Mouse (Mus musculus) limb, embryonic 14.5 days (tissue): ENCODE data around the gene Dnaic1. TPM values are rescaled to one million over a fixed set of nuclear protein-coding genes. Genes with fewer than 3 reads are reported as not detected.
A peak's percentile ranks its signal among the peaks of the same experiment; 100 is the strongest.

Experiments used
- ATAC-seq: fragments of 200-750 bp; cut with Nextera tagmentation; 2 replicates; pipeline ENCODE4 v1.8.0; 2017; ENCODE audit warnings: low read depth, moderate number of reproducible peaks, moderate TSS enrichment; ENCODE audit not compliant: low FRiP score
- DNase-seq: peaks from one replicate; pipeline ENCODE4 v3.0.0-alpha.2; 2015; ENCODE audit warnings: low spot score
- H3K27ac ChIP-seq: fragments of 300-500 bp; sonication (generic); replicated peaks from 2 replicates; pipeline ENCODE4 v1.5.1; 2014; ENCODE audit warnings: low read depth, mild to moderate bottlenecking, low read length, moderate library complexity, mixed read lengths
- H3K27me3 ChIP-seq: fragments of 300-500 bp; sonication (generic); 2 replicates; pipeline ENCODE4 v1.6.1; 2014; ENCODE audit warnings: low read length, mixed read lengths; ENCODE audit not compliant: control insufficient read depth, insufficient read depth
- H3K36me3 ChIP-seq: fragments of 300-500 bp; sonication (generic); 2 replicates; pipeline ENCODE4 v1.6.1; 2014; ENCODE audit warnings: mild to moderate bottlenecking, low read length, moderate library complexity, mixed read lengths; ENCODE audit not compliant: control insufficient read depth, insufficient read depth
- H3K4me1 ChIP-seq: fragments of 300-500 bp; sonication (generic); 2 replicates; pipeline ENCODE4 v1.6.1; 2014; ENCODE audit warnings: antibody characterized with exemption, low read length, mixed read lengths; ENCODE audit not compliant: control insufficient read depth, insufficient read depth
- H3K4me2 ChIP-seq: fragments of 300-500 bp; sonication (generic); replicated peaks from 2 replicates; pipeline ENCODE4 v1.6.1; 2014; ENCODE audit warnings: low read depth, mild to moderate bottlenecking, low read length, moderate library complexity; ENCODE audit not compliant: severe bottlenecking
- H3K4me3 ChIP-seq: fragments of 300-500 bp; sonication (generic); replicated peaks from 2 replicates; pipeline ENCODE4 v1.5.1; 2014; ENCODE audit warnings: low read length
- H3K9ac ChIP-seq: fragments of 300-500 bp; sonication (generic); 2 replicates; pipeline ENCODE4 v1.6.1; 2014; ENCODE audit warnings: mild to moderate bottlenecking, low read depth, low read length, moderate library complexity; ENCODE audit not compliant: severe bottlenecking
- H3K9me3 ChIP-seq: fragments of 300-500 bp; sonication (generic); 2 replicates; pipeline ENCODE4 v1.6.1; 2016; ENCODE audit warnings: low read length; ENCODE audit not compliant: control insufficient read depth
- POLR2A ChIP-seq: fragments of 200-500 bp; IDR thresholded peaks from 2 replicates; pipeline ENCODE4 v1.8.0; 2012; ENCODE audit warnings: inconsistent platforms, mild to moderate bottlenecking, moderate library complexity, borderline replicate concordance; ENCODE audit not compliant: insufficient read depth, insufficient read length; ENCODE audit errors: extremely low read depth
- WGBS: fragments of 180-500 bp; shearing (Covaris S2); extraction: QIAGEN DNeasy Blood & Tissue Kit; methylation state at CpG from one replicate; pipeline ENCODE4 v1.1.7; 2014; 5-methylcytosine and 5-hydroxymethylcytosine counted together
- polyA plus RNA-seq, 2 experiments: library from polyadenylated mRNA; depleted of rRNA in 1 of 2; stranded (reverse) in 1 of 2; unstranded in 1 of 2; fragments of >200 nt; fragmentation: Nextera tagmentation in 1 of 2; extraction: Ambion mirVana in 1 of 2; gene quantifications; 2 replicates each; pipeline versions ENCODE4 v1.2.1 to v1.2.3; 2012 to 2014

Dnaic1 gene
- polyA plus RNA-seq, 2 experiments, result 0.67 to 0.78 TPM

DNA sequence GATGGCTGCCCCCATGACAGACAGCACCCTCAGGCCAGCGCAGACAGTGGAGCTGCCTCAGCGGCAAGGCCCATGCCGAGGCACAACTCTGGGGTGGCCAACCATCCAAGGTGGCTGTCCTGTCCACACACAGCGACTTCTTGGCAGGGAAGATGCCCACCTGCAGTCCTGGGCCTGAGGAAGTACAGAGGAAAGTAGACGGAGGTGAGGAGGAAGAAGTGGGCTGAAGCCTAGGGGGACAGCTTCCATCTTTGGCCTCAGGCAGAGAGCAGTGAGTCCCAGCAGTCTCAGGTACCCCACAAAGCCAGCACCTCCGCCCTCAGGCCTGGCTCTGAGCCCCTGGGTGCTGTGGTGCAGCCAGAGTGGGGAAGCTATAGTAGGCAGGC is 69.2 kb downstream of the Dnaic1 start:
- Histone ChIP-seq H3K27me3 (peaks cover 7% of the 10 kb centered on the region; the same call in 1 of the 2 replicates), H3K9ac (no peak overlapping the region), H3K27ac (no peak overlapping the region), H3K4me2 (peak overlapping the region; percentile 80; the same call in 1 of the 2 replicates), H3K4me3 (peak overlapping the region; percentile 59; the same call in 1 of the 2 replicates), H3K9me3 (no peaks in the 10 kb centered on the region), H3K4me1 (peaks cover 21% of the 10 kb centered on the region), H3K36me3 (no peaks in the 10 kb centered on the region)
- 82% methylated on average over 6 of the region's 6 CpGs for WGBS
- ATAC-seq, result no peak
- no peak for TF ChIP-seq POLR2A
- DNase-seq, result no peak

GRCm38 (mm10) chr4:41639214-41639841 is 69.8 kb downstream of the Dnaic1 start:
- H3K4me3 ChIP-seq, result peak overlapping the region; percentile 59
- H3K27me3 ChIP-seq, result peaks cover 7% of the 10 kb centered on the region; the same call in 1 of the 2 replicates
- peaks cover 21% of the 10 kb centered on the region for H3K4me1 ChIP-seq
- H3K9me3 ChIP-seq, result no peaks in the 10 kb centered on the region
- H3K27ac ChIP-seq, result no peak overlapping the region
- DNase-seq (no peak), ATAC-seq (no peak)
- no peaks in the 10 kb centered on the region for H3K36me3 ChIP-seq
- WGBS, result 17% methylated on average over 10 of the region's 10 CpGs
- H3K9ac ChIP-seq, result peak overlapping the region; percentile 79
- no peak for TF ChIP-seq POLR2A
- peak overlapping the region; percentile 80 for H3K4me2 ChIP-seq

GRCm38 (mm10) chr4:41639913-41640507 is 70.4 kb downstream of the Dnaic1 start, which contains the start of gene Enho:
Gene Enho, minus strand, starts transcription at chr4:41640324.
- Histone ChIP-seq H3K4me1 (peaks cover 21% of the 10 kb centered on the region), H3K4me3 (peak within 1 kb of the TSS; percentile 59), H3K36me3 (no peaks in the 10 kb centered on the region), H3K27ac (peak within 1 kb of the TSS; percentile 65), H3K9me3 (no peaks in the 10 kb centered on the region), H3K27me3 (peaks cover 7% of the 10 kb centered on the region; the same call in 1 of the 2 replicates), H3K4me2 (peak within 1 kb of the TSS; percentile 80), H3K9ac (peak within 1 kb of the TSS; percentile 79)
- ATAC-seq, result peak; percentile 92
- WGBS, result under 1% methylated on average over 58 of the region's 74 CpGs
- peak; percentile 91 for DNase-seq
- TF ChIP-seq POLR2A, result no peak

DNA sequence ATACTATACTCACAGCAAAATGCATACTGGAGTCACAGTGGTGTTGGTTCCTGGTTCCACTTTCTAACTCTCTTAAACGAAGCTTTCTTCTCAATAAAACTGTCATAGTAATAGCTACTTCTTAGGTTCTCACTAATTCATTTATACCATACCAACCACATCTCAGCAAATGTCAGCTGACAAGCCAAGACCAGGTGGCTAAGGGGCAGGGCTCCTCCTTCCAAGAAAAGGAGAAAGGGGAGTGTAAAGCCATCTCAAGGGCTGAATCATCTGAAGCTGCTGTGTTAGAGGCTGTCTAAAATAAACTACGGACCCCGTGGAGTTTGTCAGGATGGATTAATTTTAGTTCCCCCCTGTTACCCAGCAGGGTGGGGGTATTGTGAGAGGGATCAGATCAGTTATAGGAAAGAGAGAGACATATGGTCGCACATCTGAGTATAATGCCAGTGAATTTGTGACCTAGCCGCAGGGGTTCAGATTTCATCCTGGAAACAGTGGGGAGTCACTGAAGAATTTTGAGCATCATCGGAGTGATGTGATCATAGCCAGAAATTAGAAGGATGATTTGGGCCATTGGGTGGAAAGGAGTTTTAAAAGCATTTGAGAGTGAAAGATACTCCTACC is 71.7 kb downstream of the Dnaic1 start:
- Histone ChIP-seq H3K27ac (no peak overlapping the region), H3K9me3 (no peaks in the 10 kb centered on the region), H3K4me3 (no peak overlapping the region), H3K4me2 (no peak overlapping the region), H3K27me3 (peaks cover 7% of the 10 kb centered on the region; the same call in 1 of the 2 replicates), H3K4me1 (peaks cover 15% of the 10 kb centered on the region), H3K36me3 (no peaks in the 10 kb centered on the region), H3K9ac (no peak overlapping the region)
- ATAC-seq, result no peak
- WGBS, result 74% methylated on average over 6 of the region's 6 CpGs
- no peak for DNase-seq
- no peak for TF ChIP-seq POLR2A

DNA sequence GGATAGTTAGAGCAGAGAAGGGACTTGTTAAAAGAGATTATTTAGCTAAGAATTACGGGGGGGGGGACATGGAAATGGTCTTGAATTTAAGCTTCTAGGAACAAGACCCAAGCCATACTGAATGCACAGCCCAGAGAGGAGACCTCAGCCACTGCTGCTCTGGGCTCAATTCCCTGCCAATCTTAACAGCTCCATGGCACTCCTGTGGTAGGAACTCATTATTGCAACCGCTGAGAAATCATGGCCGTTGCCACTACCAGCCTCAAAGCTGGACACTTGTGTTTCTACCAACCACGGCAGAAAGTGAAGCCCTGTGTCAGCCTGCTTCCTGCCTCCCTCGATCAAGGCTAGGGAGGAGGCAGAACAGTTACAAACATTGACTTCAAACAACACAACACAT is 75.9 kb downstream of the Dnaic1 start:
- H3K4me2 ChIP-seq, result no peak overlapping the region
- no peaks in the 10 kb centered on the region for H3K9me3 ChIP-seq
- H3K36me3 ChIP-seq, result no peaks in the 10 kb centered on the region
- no peak for TF ChIP-seq POLR2A
- DNase-seq (no peak), ATAC-seq (no peak)
- no peak overlapping the region for H3K27ac ChIP-seq
- 0 out of 2 replicates have a peak, but pooled peaks cover 2% of the 10 kb centered on the region for H3K4me1 ChIP-seq
- H3K27me3 ChIP-seq, result no peaks in the 10 kb centered on the region
- no peak overlapping the region for H3K9ac ChIP-seq
- 32% methylated on average over 5 of the region's 5 CpGs for WGBS
- H3K4me3 ChIP-seq, result no peak overlapping the region
